Mouse (Mus musculus) limb, embryonic 13.5 days (tissue): ENCODE results near the gene Ranbp10. TPM values are rescaled to one million over a fixed set of nuclear protein-coding genes. Genes with fewer than 3 reads are reported as not detected.
A peak's percentile ranks its signal among the peaks of the same experiment; 100 is the strongest.

Experiments used
- ATAC-seq: fragments of 200-750 bp; cut with Nextera tagmentation; 2 replicates; pipeline ENCODE4 v1.8.0; 2017; ENCODE audit warnings: low read depth, moderate number of reproducible peaks, moderate TSS enrichment; ENCODE audit not compliant: low FRiP score
- H3K27ac ChIP-seq: fragments of 300-500 bp; sonication (generic); 2 replicates; pipeline ENCODE4 v1.5.1; 2015; ENCODE audit warnings: inconsistent platforms, mild to moderate bottlenecking, moderate library complexity
- H3K27me3 ChIP-seq: fragments of 300-500 bp; sonication (generic); 2 replicates; pipeline ENCODE4 v1.6.1; 2015; ENCODE audit warnings: mild to moderate bottlenecking, inconsistent platforms
- H3K36me3 ChIP-seq: fragments of 300-500 bp; sonication (generic); 2 replicates; pipeline ENCODE4 v1.6.1; 2015; ENCODE audit warnings: inconsistent platforms, mild to moderate bottlenecking, moderate library complexity
- H3K4me1 ChIP-seq: fragments of 300-500 bp; sonication (generic); 2 replicates; pipeline ENCODE4 v1.6.1; 2015; ENCODE audit warnings: inconsistent platforms
- H3K4me2 ChIP-seq: fragments of 300-500 bp; sonication (generic); replicated peaks from 2 replicates; pipeline ENCODE4 v1.6.1; 2015; ENCODE audit warnings: inconsistent platforms, mild to moderate bottlenecking, moderate library complexity
- H3K4me3 ChIP-seq: fragments of 300-500 bp; sonication (generic); 2 replicates; pipeline ENCODE4 v1.5.1; 2015; ENCODE audit warnings: moderate library complexity, mild to moderate bottlenecking, inconsistent platforms
- H3K9ac ChIP-seq: fragments of 300-500 bp; sonication (generic); 2 replicates; pipeline ENCODE4 v1.6.1; 2015; ENCODE audit warnings: mild to moderate bottlenecking, inconsistent platforms
- H3K9me3 ChIP-seq: fragments of 300-500 bp; sonication (generic); 2 replicates; pipeline ENCODE4 v1.6.1; 2016; ENCODE audit warnings: inconsistent platforms
- WGBS: fragments of 180-500 bp; shearing (Covaris S2); methylation state at CpG from one replicate; pipeline ENCODE4 v1.1.7; 2015; 5-methylcytosine and 5-hydroxymethylcytosine counted together
- polyA plus RNA-seq: library from polyadenylated mRNA; unstranded; fragments of >200 nt; fragmentation: Nextera tagmentation; extraction: Ambion mirVana; gene quantifications from 2 replicates; pipeline ENCODE4 v1.2.1, GENCODE M21; 2015

Gene Ranbp10
- polyA plus RNA-seq, 1 experiment from 2014 or later, result 16.2 TPM

DNA sequence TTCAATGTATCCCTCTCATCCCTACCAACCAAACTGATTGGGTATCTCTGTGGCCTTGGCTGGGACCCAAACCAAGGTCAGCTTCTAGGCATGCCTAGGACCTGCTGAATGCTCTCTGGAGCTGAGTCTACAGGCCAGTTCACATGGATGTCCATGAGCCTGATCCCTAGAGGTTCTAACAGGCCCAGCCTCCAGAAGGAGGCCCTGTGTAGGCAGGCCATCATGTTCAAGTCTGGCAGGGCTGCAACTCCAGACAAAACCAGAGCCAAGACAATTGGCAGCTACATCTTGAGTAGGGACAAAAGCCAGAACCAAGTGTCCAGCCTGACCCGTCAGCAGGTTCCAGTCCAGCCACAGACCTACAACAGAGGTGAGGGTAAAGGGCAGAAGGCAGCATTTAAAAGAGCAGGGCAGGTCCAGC lies 53.7 kb downstream of the Ranbp10 start:
- no peaks in the 10 kb centered on the region for H3K9me3 ChIP-seq
- no peak overlapping the region for H3K9ac ChIP-seq
- no peaks in the 10 kb centered on the region for H3K4me1 ChIP-seq
- no peak overlapping the region for H3K4me2 ChIP-seq
- WGBS, result 97% methylated on average over 1 of the region's 1 CpGs
- H3K27me3 ChIP-seq, result no peaks in the 10 kb centered on the region
- H3K36me3 ChIP-seq, result peaks cover 96% of the 10 kb centered on the region
- no peak for ATAC-seq
- no peak overlapping the region for H3K27ac ChIP-seq
- H3K4me3 ChIP-seq, result no peak overlapping the region

DNA sequence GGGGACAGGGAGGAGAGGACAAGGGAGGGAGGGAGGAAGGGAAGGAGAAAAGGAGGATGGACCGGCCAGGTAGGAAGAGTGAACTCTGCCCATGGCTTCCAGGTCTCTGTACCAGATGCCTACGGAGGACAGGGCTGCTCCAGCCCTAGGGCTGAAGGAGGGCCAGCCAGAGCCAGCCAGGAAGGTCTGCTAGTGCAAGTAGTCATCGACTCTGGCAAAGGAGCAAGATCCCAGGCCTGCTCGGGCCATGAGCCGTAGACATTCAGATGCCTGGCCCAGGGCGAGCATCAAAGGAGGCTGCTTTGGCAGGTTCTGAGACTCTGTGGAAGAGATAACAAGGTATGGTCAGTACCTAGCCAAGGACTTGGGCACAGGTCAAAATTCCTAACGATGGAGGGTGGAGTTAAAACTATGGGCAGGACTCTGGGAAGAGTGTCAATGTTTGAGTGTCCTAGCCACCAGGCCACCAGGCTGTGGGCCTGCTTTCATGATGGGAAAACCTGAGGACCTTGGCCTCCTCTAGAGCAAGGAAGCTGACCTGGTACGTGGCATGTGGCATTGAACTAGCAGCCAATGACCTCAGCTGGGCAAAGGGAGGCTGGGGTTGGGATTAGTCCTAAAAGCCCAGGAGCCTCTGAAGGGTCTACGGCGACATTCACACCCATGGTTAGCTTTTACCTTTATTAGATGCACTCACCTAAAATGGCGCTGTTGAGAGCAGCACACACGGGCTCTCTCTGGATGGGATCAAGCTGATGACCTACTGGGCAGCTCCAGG lies 55.6 kb downstream of the Ranbp10 start:
- H3K4me1 ChIP-seq, result no peaks in the 10 kb centered on the region
- H3K27me3 ChIP-seq, result no peaks in the 10 kb centered on the region
- H3K27ac ChIP-seq, result no peak overlapping the region
- no peak overlapping the region for H3K4me2 ChIP-seq
- ATAC-seq, result no peak
- H3K36me3 ChIP-seq, result peaks cover 89% of the 10 kb centered on the region
- no peaks in the 10 kb centered on the region for H3K9me3 ChIP-seq
- H3K4me3 ChIP-seq, result no peak overlapping the region
- 87% methylated on average over 12 of the region's 12 CpGs for WGBS
- no peak overlapping the region for H3K9ac ChIP-seq

DNA sequence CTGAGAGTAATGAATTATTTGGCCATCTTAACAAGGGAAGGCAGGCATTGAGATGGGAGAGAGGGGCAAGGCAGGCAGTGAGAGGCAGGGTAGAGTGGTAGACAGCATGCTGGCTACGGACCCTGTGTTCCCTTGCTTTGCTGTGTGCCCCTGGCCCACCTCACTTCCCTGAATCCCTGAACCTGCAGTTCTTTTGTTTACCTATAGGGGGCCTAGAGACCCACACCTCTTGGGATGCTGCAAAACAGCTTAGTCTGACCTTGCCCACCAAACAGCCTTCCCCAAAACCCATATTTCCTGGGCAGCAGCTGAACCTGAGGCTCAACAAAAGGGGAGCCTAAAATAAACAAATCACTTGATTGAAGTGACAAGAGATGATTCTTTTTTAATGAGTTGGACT lies 56.5 kb downstream of the Ranbp10 start:
- Histone ChIP-seq H3K9ac (no peak overlapping the region), H3K36me3 (peaks cover 80% of the 10 kb centered on the region), H3K27me3 (no peaks in the 10 kb centered on the region), H3K9me3 (no peaks in the 10 kb centered on the region), H3K4me1 (no peaks in the 10 kb centered on the region), H3K4me2 (no peak overlapping the region), H3K27ac (no peak overlapping the region), H3K4me3 (no peak overlapping the region)
- 90% methylated on average over 1 of the region's 1 CpGs for WGBS
- ATAC-seq, result peak; percentile 40; the same call in 1 of the 2 replicates

DNA sequence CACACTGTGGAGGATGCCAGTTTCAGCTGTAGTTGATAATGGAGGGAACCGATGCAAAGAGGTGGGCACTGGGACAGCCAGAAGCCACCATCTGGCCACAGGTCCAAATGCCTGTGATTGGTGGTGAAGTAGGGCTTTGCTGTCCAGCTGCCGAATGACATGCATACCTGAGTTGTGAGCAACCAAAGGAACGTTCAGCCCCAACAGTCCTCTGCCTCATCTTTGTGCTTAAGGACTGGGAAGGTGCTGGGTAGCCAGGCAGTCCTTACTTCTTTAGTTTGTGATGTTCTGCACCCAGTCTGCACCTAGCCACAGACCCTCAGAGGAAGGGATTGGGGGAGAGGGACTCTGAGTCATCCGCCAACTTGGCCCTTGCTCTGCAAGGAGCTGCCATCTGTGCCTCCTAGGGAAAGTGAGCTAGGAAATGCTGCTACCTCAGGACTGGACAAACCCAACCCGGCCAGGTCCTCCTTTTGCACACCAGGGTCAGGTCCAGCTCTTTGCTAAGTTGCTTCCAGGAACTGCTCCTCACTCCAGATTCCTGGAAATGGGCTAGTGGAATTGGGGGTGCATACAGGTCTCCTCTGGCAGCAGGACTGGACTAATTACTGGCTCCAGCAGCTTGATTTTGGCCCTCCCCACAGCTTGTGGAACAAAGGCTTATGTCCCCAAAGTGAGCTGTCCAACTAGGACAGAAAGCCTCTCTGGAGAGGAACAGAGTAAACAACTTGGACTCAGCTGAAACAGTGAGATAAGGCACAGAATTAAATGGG lies 58.5 kb downstream of the Ranbp10 start:
- WGBS, result 87% methylated on average over 5 of the region's 5 CpGs
- Histone ChIP-seq H3K9me3 (no peaks in the 10 kb centered on the region), H3K4me1 (no peaks in the 10 kb centered on the region), H3K27me3 (no peaks in the 10 kb centered on the region), H3K4me2 (no peak overlapping the region), H3K36me3 (peaks cover 60% of the 10 kb centered on the region), H3K9ac (no peak overlapping the region), H3K27ac (no peak overlapping the region), H3K4me3 (no peak overlapping the region)
- no peak for ATAC-seq

DNA sequence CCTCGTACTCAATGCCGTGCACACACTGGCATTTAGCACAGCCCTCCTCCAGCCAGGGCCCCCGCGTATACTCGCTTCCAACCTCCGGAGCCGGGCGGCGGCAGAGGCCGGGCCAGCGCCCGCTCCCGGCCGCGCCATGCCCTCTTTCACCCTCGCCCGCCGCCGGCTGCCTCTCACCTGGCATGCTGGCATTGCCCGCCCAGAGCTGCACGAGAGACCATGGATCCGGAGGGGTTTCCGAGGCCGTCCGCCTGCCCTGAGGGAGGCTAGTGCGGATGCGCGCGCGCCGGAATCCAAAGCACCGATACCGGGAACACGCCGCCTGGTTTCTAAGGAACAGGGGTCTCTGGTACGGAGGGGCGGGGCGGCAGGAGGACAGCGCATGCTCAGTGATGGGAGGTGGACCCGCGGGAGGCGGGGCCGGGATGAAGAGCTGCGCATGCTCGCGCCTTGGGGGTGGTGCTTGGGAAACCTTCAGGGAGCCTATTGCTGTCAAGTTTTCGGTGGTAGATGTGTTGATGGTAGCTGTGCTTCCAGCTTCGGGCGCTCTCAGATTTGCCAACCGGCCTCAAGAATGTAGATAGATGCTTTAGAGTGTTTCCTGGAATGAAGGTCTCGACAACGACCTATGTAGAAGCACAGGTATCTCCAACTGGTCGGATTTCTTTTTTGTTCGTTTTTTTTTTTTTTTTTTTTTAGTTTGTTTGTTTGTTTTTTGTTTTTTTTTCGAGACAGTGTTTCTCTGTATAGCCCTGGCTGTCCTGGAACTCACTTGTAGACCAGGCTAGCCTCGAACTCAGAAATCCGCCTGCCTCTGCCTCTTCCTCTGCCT lies 68.7 kb downstream of the Ranbp10 start, which contains the start of gene Gfod2:
Gene Gfod2, minus strand, starts transcription at position 388 of the 832 bp plus-strand sequence.
- Histone ChIP-seq H3K9ac (peak within 1 kb of the TSS; percentile 93), H3K27ac (peak within 1 kb of the TSS; percentile 72; the same call in 1 of the 2 replicates), H3K4me2 (peak within 1 kb of the TSS; percentile 82), H3K27me3 (no peaks in the 10 kb centered on the region), H3K36me3 (no peaks in the 10 kb centered on the region), H3K9me3 (no peaks in the 10 kb centered on the region), H3K4me1 (peaks cover 19% of the 10 kb centered on the region), H3K4me3 (peak within 1 kb of the TSS; percentile 96)
- ATAC-seq, result peak; percentile 98
- 3% methylated on average over 57 of the region's 57 CpGs for WGBS

DNA sequence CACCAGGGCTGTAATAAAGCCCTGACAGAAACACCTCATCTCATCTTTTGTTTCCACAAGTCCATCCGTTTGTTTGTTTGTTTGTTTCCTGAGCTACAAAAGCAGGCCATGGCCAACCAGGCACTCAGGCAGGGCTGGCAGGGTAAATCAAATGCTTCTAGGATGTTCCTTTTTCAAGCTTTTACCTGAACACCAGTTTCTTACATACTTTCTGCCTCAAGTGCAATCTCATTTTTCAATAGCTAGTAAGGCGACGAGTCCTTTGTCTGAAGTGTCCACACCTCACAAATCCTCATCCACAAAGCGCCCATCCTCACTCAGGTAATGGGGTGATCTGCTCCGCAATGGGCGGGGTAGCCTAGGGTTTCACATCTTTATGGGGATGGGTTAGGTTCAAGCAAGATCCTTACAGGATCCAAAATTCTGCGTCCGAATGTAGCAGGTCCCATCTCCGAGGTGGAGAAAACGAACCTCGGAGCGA lies 69.3 kb downstream of the Ranbp10 start:
- 3% methylated on average over 12 of the region's 12 CpGs for WGBS
- Histone ChIP-seq H3K27me3 (no peaks in the 10 kb centered on the region), H3K4me1 (peaks cover 19% of the 10 kb centered on the region), H3K27ac (peak overlapping the region; percentile 72; the same call in 1 of the 2 replicates), H3K9me3 (no peaks in the 10 kb centered on the region), H3K36me3 (no peaks in the 10 kb centered on the region), H3K4me3 (peak overlapping the region; percentile 96), H3K9ac (peak overlapping the region; percentile 93), H3K4me2 (peak overlapping the region; percentile 82)
- no peak; the same call in 1 of the 2 replicates for ATAC-seq

DNA sequence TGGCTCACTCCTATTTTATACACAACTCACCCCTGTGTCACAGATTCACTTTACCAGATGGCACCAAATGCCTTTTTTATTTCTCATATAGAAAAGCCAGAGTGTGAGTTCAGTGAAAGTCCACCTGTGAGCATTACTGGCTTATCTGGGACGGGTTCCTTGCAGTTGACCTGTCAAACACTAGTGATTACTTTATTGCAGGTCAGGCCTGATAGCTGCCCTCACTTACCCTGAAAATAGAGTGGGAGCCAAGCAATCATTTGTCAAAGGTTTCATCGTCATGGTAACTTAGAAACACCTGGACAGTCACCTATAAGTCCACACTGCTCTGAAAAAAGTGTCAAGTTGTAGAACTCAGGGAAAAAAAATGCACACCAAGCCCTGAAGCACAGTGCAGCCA lies 72.5 kb downstream of the Ranbp10 start:
- Histone ChIP-seq H3K4me1 (peaks cover 40% of the 10 kb centered on the region), H3K27ac (no peak overlapping the region), H3K9ac (no peak overlapping the region), H3K27me3 (no peaks in the 10 kb centered on the region), H3K4me2 (no peak overlapping the region), H3K4me3 (no peak overlapping the region), H3K36me3 (no peaks in the 10 kb centered on the region), H3K9me3 (no peaks in the 10 kb centered on the region)
- 59% methylated on average over 2 of the region's 2 CpGs for WGBS
- no peak for ATAC-seq

DNA sequence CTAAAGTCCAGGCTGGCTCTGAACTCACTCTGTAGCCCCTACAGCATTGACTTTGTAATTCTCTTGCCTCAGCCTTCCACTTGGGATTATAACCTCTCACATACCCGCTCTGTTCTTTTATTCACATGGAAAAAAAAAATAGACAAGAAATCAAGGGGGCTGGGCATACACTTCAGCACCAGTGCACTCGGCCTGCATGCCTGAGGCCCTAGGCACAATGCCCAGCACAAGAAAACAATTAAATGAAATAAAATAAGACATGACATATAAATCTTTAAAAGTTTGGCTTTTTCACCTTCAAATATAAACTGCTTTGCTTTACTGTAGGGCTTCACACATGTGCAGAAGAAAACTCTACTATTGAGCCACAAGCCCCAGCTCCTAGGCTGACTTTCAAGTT lies 73.2 kb downstream of the Ranbp10 start:
- no peak overlapping the region for H3K9ac ChIP-seq
- no peaks in the 10 kb centered on the region for H3K36me3 ChIP-seq
- ATAC-seq, result no peak
- peaks cover 35% of the 10 kb centered on the region for H3K4me1 ChIP-seq
- no peak overlapping the region for H3K4me3 ChIP-seq
- no peak overlapping the region for H3K4me2 ChIP-seq
- no peaks in the 10 kb centered on the region for H3K9me3 ChIP-seq
- no peak overlapping the region for H3K27ac ChIP-seq
- no peaks in the 10 kb centered on the region for H3K27me3 ChIP-seq
- 59% methylated on average over 2 of the region's 2 CpGs for WGBS

DNA sequence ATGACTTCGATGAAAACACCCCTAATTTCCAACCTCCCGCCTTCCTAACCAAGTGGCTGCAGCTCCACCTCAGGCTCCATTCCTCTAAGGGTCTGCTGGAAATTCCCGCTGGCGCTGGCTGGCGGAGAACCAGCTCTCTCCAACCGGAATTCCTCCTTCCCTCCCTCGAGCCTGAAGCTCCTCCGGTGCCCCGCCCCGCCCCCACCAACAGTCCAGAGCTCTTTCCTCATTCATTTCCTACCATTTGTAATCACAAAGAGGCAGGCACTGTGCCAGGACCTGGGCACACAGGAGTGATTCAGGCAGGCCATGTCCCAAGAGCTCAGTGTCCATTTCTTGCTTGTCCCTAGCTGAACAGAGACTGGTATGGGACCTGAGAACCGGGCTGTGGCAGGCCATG lies 76.5 kb downstream of the Ranbp10 start:
- Histone ChIP-seq H3K27me3 (no peaks in the 10 kb centered on the region), H3K9ac (peak overlapping the region; percentile 2; the same call in 1 of the 2 replicates), H3K27ac (no peak overlapping the region; the same call in 1 of the 2 replicates), H3K4me1 (peaks cover 29% of the 10 kb centered on the region), H3K9me3 (no peaks in the 10 kb centered on the region), H3K4me2 (peak overlapping the region; percentile 36), H3K4me3 (no peak overlapping the region), H3K36me3 (no peaks in the 10 kb centered on the region)
- no peak for ATAC-seq
- WGBS, result 10% methylated on average over 11 of the region's 11 CpGs

DNA sequence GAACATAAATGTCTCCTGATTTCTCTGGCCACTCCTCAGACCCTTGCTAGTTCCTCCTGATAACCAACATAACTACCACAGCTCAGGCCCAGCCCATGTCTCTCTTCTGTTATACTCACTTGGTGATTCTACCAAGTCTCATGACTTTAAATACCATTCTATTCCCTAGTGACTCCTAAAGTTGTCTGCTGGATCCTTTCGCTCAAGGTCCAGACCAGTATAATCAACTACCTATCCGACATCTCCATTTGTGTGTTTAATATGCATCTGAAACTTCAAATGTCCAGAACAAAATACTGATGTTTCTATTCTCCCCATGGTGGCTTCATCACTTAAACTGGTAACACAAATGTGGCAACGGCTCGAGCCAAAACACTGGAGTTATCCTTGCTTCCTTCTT lies 83.8 kb downstream of the Ranbp10 start:
- peaks cover 17% of the 10 kb centered on the region for H3K4me1 ChIP-seq
- H3K27me3 ChIP-seq, result no peaks in the 10 kb centered on the region
- no peak overlapping the region for H3K27ac ChIP-seq
- no peaks in the 10 kb centered on the region for H3K9me3 ChIP-seq
- no peak overlapping the region; the same call in 1 of the 2 replicates for H3K9ac ChIP-seq
- H3K36me3 ChIP-seq, result peaks cover 3% of the 10 kb centered on the region; the same call in 1 of the 2 replicates
- H3K4me2 ChIP-seq, result no peak overlapping the region
- no peak overlapping the region for H3K4me3 ChIP-seq
- WGBS, result 79% methylated on average over 4 of the region's 4 CpGs
- ATAC-seq, result no peak

DNA sequence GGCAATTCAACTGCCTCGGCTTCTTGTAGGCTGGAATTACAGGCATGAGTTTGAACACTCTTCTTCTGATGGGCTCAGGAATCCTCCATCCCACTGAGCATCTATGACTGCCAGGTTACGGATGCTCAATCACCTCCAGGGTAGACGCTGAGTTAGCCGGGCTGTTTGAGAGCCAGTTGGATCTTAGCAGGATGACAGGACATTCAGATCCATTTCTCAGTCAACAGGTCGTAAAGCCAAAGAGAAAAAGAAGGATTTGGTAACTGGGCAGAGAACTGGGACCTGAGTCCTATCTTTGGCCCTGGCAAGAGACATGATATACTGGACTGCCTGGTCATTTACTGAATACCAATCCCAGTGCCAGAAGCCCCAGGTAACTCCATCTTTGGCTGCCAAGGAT lies 87.9 kb downstream of the Ranbp10 start:
- H3K9ac ChIP-seq, result no peak overlapping the region
- no peak for ATAC-seq
- no peak overlapping the region for H3K4me2 ChIP-seq
- peaks cover 12% of the 10 kb centered on the region for H3K4me1 ChIP-seq
- H3K4me3 ChIP-seq, result no peak overlapping the region
- H3K36me3 ChIP-seq, result peaks cover 6% of the 10 kb centered on the region; the same call in 1 of the 2 replicates
- 78% methylated on average over 5 of the region's 5 CpGs for WGBS
- H3K27me3 ChIP-seq, result no peaks in the 10 kb centered on the region
- H3K9me3 ChIP-seq, result no peaks in the 10 kb centered on the region
- H3K27ac ChIP-seq, result no peak overlapping the region
